Mouse (Mus musculus) stomach, postnatal 0 days (tissue): ENCODE measurements around the gene Zfp773. TPM values are rescaled to one million over a fixed set of nuclear protein-coding genes. Genes with fewer than 3 reads are reported as not detected.

Experiments
- ATAC-seq: fragments of 200-750 bp; cut with Nextera tagmentation; 2 replicates; pipeline ENCODE4 v1.8.0; 2017; ENCODE audit not compliant: low FRiP score, low TSS enrichment
- DNase-seq: peaks from one replicate; pipeline ENCODE4 v3.0.0-alpha.2; 2016; ENCODE audit warnings: low spot score
- H3K27ac ChIP-seq: fragments of 300-500 bp; sonication (generic); replicated peaks from 2 replicates; pipeline ENCODE4 v1.5.1; 2014; ENCODE audit warnings: mild to moderate bottlenecking, control low read depth
- H3K27me3 ChIP-seq: fragments of 300-500 bp; sonication (generic); 2 replicates; pipeline ENCODE4 v1.6.1; 2014; ENCODE audit warnings: low read length; ENCODE audit not compliant: control insufficient read depth, insufficient read depth
- H3K36me3 ChIP-seq: fragments of 300-500 bp; sonication (generic); 2 replicates; pipeline ENCODE4 v1.6.1; 2014; ENCODE audit warnings: low read length, mixed read lengths; ENCODE audit not compliant: control insufficient read depth, insufficient read depth
- H3K4me1 ChIP-seq: fragments of 300-500 bp; sonication (generic); replicated peaks from 2 replicates; pipeline ENCODE4 v1.6.1; 2014; ENCODE audit warnings: antibody characterized with exemption; ENCODE audit not compliant: control insufficient read depth, insufficient read depth
- H3K4me2 ChIP-seq: fragments of 300-500 bp; sonication (generic); replicated peaks from 2 replicates; pipeline ENCODE4 v1.6.1; 2014; ENCODE audit warnings: low read depth, mild to moderate bottlenecking, control low read depth, moderate library complexity
- H3K4me3 ChIP-seq: fragments of 300-500 bp; sonication (generic); 2 replicates; pipeline ENCODE4 v1.5.1; 2014; ENCODE audit warnings: low read depth, low read length, control low read depth
- H3K9ac ChIP-seq: fragments of 300-500 bp; sonication (generic); 2 replicates; pipeline ENCODE4 v1.6.1; 2014; ENCODE audit warnings: mild to moderate bottlenecking, low read length, control low read depth, mixed read lengths
- H3K9me3 ChIP-seq: fragments of 300-500 bp; sonication (generic); 2 replicates; pipeline ENCODE4 v1.6.1; 2016; ENCODE audit warnings: low read length; ENCODE audit not compliant: control insufficient read depth
- CTCF ChIP-seq: IDR thresholded peaks from 2 replicates; pipeline ENCODE4 v1.5.1; 2016; ENCODE audit warnings: antibody characterized with exemption, low read depth, mild to moderate bottlenecking, moderate library complexity
- EP300 ChIP-seq: optimal IDR thresholded peaks from 2 replicates; pipeline ENCODE3; 2016; ENCODE audit warnings: antibody characterized with exemption
- whole genome bisulfite sequencing: fragments of 180-500 bp; shearing (Covaris S2); extraction: QIAGEN DNeasy Blood & Tissue Kit; methylation state at CpG from one replicate; pipeline ENCODE4 v1.1.7; 2014; 5-methylcytosine and 5-hydroxymethylcytosine counted together
- polyA plus RNA-seq: library from polyadenylated mRNA; unstranded; fragments of >200 nt; fragmentation: Nextera tagmentation; extraction: Ambion mirVana; gene quantifications from 2 replicates; pipeline ENCODE4 v1.2.1, GENCODE M21; 2015

Zfp773 gene
- 0.45 and 0.63 TPM in 2 replicates for polyA plus RNA-seq

- peak; percentile 74 for DNase-seq
- no peaks in the 10 kb centered on the region for H3K36me3 ChIP-seq
- no peaks in the 10 kb centered on the region for H3K4me1 ChIP-seq
- H3K9ac ChIP-seq, result peak within 1 kb of the TSS; percentile 43; the same call in 1 of the 2 replicates
- no peak for TF ChIP-seq EP300
- TF ChIP-seq CTCF, result peak; percentile 72
- peak within 1 kb of the TSS; percentile 46 for H3K4me3 ChIP-seq
- peak; percentile 96 for ATAC-seq
- peak within 1 kb of the TSS; percentile 48 for H3K4me2 ChIP-seq
- 4% methylated on average over 16 of the region's 16 CpGs for WGBS
- H3K27ac ChIP-seq, result no peak within 1 kb of the TSS
- H3K9me3 ChIP-seq, result no peaks in the 10 kb centered on the region
- no peaks in the 10 kb centered on the region for H3K27me3 ChIP-seq
Measured at GRCm38 (mm10) chr7:7136379-7136866, at the start of gene Zfp773. TSS of gene Zfp773 (minus strand) at chr7:7136755.

DNA sequence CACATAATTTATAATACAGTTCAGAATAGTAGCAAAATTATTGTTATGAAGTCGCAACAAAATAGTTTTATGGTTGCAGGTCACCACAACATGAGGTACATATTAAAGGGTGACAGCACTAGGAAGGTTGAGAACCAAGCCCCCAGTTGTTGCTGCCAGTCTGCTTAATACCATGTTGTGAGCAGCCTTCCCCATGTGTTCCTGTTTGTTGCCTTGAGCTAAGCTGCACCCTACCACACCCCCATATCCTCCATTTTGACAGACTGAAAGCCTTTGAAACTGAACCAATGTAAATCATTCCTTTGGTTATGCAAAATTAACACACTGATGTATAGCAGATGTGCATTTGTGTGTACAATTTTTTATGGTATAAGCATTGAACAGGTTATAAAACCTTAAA lies 49.3 kb upstream of the Zfp773 start:
- Histone ChIP-seq H3K36me3 (no peaks in the 10 kb centered on the region), H3K9ac (no peak overlapping the region), H3K27ac (no peak overlapping the region), H3K9me3 (no peaks in the 10 kb centered on the region), H3K4me3 (no peak overlapping the region), H3K4me2 (no peak overlapping the region), H3K27me3 (no peaks in the 10 kb centered on the region), H3K4me1 (no peaks in the 10 kb centered on the region)
- ATAC-seq (no peak), DNase-seq (no peak)
- TF ChIP-seq CTCF (no peak), EP300 (no peak)
- 94% methylated on average over 1 of the region's 1 CpGs for WGBS

- Histone ChIP-seq H3K27ac (peak within 1 kb of the TSS; percentile 58; the same call in 1 of the 2 replicates), H3K4me2 (peak within 1 kb of the TSS; percentile 74), H3K27me3 (no peaks in the 10 kb centered on the region), H3K4me1 (0 out of 2 replicates have a peak, but pooled peaks cover 2% of the 10 kb centered on the region), H3K9me3 (no peaks in the 10 kb centered on the region), H3K36me3 (0 out of 2 replicates have a peak, but pooled peaks cover 4% of the 10 kb centered on the region), H3K9ac (peak within 1 kb of the TSS; percentile 65), H3K4me3 (peak within 1 kb of the TSS; percentile 54)
- ATAC-seq (peak; percentile 95), DNase-seq (peak; percentile 68)
- under 1% methylated on average over 26 of the region's 26 CpGs for WGBS
- TF ChIP-seq CTCF (peak; percentile 49), EP300 (no peak)
Measured at GRCm38 (mm10) chr7:7171227-7172147, 34.9 kb upstream of the Zfp773 start, which contains the start of gene Zfp418. TSS of gene Zfp418 (plus strand) at chr7:7171330.

- no peak overlapping the region for H3K4me3 ChIP-seq
- 84% methylated on average over 15 of the region's 15 CpGs for WGBS
- no peak overlapping the region for H3K27ac ChIP-seq
- H3K4me2 ChIP-seq, result no peak overlapping the region
- no peaks in the 10 kb centered on the region for H3K4me1 ChIP-seq
- no peaks in the 10 kb centered on the region for H3K27me3 ChIP-seq
- no peak for ATAC-seq
- no peak for TF ChIP-seq EP300
- no peak for TF ChIP-seq CTCF
- H3K9ac ChIP-seq, result no peak overlapping the region
- H3K9me3 ChIP-seq, result no peaks in the 10 kb centered on the region
- no peaks in the 10 kb centered on the region for H3K36me3 ChIP-seq
- DNase-seq, result no peak
Measured at GRCm38 (mm10) chr7:7145991-7146608, 9.5 kb upstream of the Zfp773 start.

GRCm38 (mm10) chr7:7144215-7144614 lies 7.7 kb upstream of the Zfp773 start:
- H3K4me1 ChIP-seq, result no peaks in the 10 kb centered on the region
- ATAC-seq, result no peak
- no peak overlapping the region for H3K4me2 ChIP-seq
- no peak for DNase-seq
- no peaks in the 10 kb centered on the region for H3K9me3 ChIP-seq
- no peak overlapping the region for H3K4me3 ChIP-seq
- H3K9ac ChIP-seq, result no peak overlapping the region
- 89% methylated on average over 1 of the region's 1 CpGs for WGBS
- no peaks in the 10 kb centered on the region for H3K36me3 ChIP-seq
- no peaks in the 10 kb centered on the region for H3K27me3 ChIP-seq
- TF ChIP-seq CTCF, result no peak
- TF ChIP-seq EP300, result no peak
- H3K27ac ChIP-seq, result no peak overlapping the region
